8 mouse cellular contexts compared by ENCODE assay signal in genomic region chr15:85686641-85687395, GRCm38 (mm10). TPM values are rescaled to one million over a fixed set of nuclear protein-coding genes. Genes with fewer than 3 reads are reported as not detected.
DNase-seq lines count a peak whose midpoint lies in the region; ATAC-seq and TF ChIP-seq lines count a peak whose summit lies in the region.

No protein-coding gene starts in this region.

- peaks cover 15% of the 10 kb centered on the region; the same call in 1 of the 2 replicates for H3K36me3 ChIP-seq in hindbrain, postnatal 0 days (ENCODE audit: insufficient read depth, low read length)
- peaks cover 70% of the 10 kb centered on the region for H3K36me3 ChIP-seq in limb, embryonic 15.5 days

- DNase-seq in cerebellum, adult 8-10 months, result peak; percentile 45
- DNase-seq in cerebellum, adult 11 months, result no peak
- peak; percentile 66 for DNase-seq in cerebellum, adult 9-10 months
- DNase-seq in gastrocnemius, postnatal 25 days, result peak; percentile 88
- DNase-seq in hindbrain, postnatal 0 days (ENCODE audit: low spot score), result peak; percentile 92
- DNase-seq in right cerebral cortex, postnatal 14 days, result peak; percentile 56
- no peak for DNase-seq in thymus, postnatal 14 days

- WGBS in hindbrain, postnatal 0 days, result 25% methylated on average over 10 of the region's 11 CpGs
- 44% methylated on average over 9 of the region's 11 CpGs for WGBS in limb, embryonic 15.5 days

- peak overlapping the region; percentile 64 for H3K27ac ChIP-seq in hindbrain, postnatal 0 days
- H3K27ac ChIP-seq in limb, embryonic 15.5 days, result peak overlapping the region; percentile 92

- H3K9ac ChIP-seq in hindbrain, postnatal 0 days (replicated peaks; ENCODE audit: low read length), result peak overlapping the region; percentile 4; the same call in 1 of the 2 replicates
- H3K9ac ChIP-seq in limb, embryonic 15.5 days, result 0 out of 2 replicates have a peak overlapping the region, but pooled peaks have one; percentile 11

- no peak overlapping the region for H3K4me3 ChIP-seq in hindbrain, postnatal 0 days (ENCODE audit: low read length)
- H3K4me3 ChIP-seq in limb, embryonic 15.5 days, result 0 out of 2 replicates have a peak overlapping the region, but pooled peaks have one; percentile 2

- no peak for TF ChIP-seq CTCF in hindbrain, postnatal 0 days (IDR thresholded peaks at IDR 0.05; ENCODE audit: low read depth)

- ATAC-seq in hindbrain, postnatal 0 days, result peak; percentile 92
- ATAC-seq in limb, embryonic 15.5 days (ENCODE audit: insufficient number of reproducible peaks, low FRiP score, low TSS enrichment, low read depth), result peak; percentile 79

- peaks cover 31% of the 10 kb centered on the region for H3K4me1 ChIP-seq in hindbrain, postnatal 0 days (ENCODE audit: insufficient read depth, low read length)
- peaks cover 75% of the 10 kb centered on the region for H3K4me1 ChIP-seq in limb, embryonic 15.5 days

- H3K9me3 ChIP-seq in hindbrain, postnatal 0 days (ENCODE audit: low read length), result no peaks in the 10 kb centered on the region
- H3K9me3 ChIP-seq in limb, embryonic 15.5 days, result no peaks in the 10 kb centered on the region

- peak overlapping the region; percentile 18; the same call in 1 of the 2 replicates for H3K4me2 ChIP-seq in hindbrain, postnatal 0 days (ENCODE audit: low read depth, low read length)
- peak overlapping the region; percentile 20; the same call in 1 of the 2 replicates for H3K4me2 ChIP-seq in limb, embryonic 15.5 days

- no peaks in the 10 kb centered on the region for H3K27me3 ChIP-seq in hindbrain, postnatal 0 days (ENCODE audit: insufficient read depth, low read length)
- no peaks in the 10 kb centered on the region for H3K27me3 ChIP-seq in limb, embryonic 15.5 days

RNA-seq across cellular contexts. Expression of gene Ppara, which starts 48.0 kb away (rescaled TPM):
- total RNA-seq in gastrocnemius, postnatal 25 days (2021), result 10 to 100 TPM; 11.4 to 19.3 TPM
- 1.2 and 6.6 TPM in 2 replicates for total RNA-seq in hindbrain, postnatal 0 days (2014; rRNA removed)
- polyA plus RNA-seq in hindbrain, postnatal 0 days (2015; fragmentation: Nextera tagmentation; extraction: Ambion mirVana), result 1.9 and 2.7 TPM in 2 replicates
- polyA plus RNA-seq in limb, embryonic 15.5 days (2015; fragmentation: Nextera tagmentation; extraction: Ambion mirVana), result 1.7 and 4.8 TPM in 2 replicates

Comparison
In these comparisons a context has a peak if more than half of its experiments do, and no peak if none do; other contexts are left out.
1. DNase-seq: peak in cerebellum, adult 8-10 months (single experiment), cerebellum, adult 9-10 months (single experiment), gastrocnemius, postnatal 25 days (single experiment), hindbrain, postnatal 0 days (single experiment) and right cerebral cortex, postnatal 14 days (single experiment); none in cerebellum, adult 11 months (single experiment) and thymus, postnatal 14 days (single experiment).